Mouse (Mus musculus) ES-Bruce4 (cell line): ENCODE results near the gene Ykt6.

Experiments
- CTCF ChIP-seq: IDR thresholded peaks from one replicate; pipeline ENCODE4 v1.8.1; 2011; ENCODE audit warnings: low read depth, low read length
- POLR2A ChIP-seq: IDR thresholded peaks from one replicate; pipeline ENCODE4 v1.8.1; 2011; ENCODE audit warnings: low read length; ENCODE audit not compliant: insufficient read depth

DNA sequence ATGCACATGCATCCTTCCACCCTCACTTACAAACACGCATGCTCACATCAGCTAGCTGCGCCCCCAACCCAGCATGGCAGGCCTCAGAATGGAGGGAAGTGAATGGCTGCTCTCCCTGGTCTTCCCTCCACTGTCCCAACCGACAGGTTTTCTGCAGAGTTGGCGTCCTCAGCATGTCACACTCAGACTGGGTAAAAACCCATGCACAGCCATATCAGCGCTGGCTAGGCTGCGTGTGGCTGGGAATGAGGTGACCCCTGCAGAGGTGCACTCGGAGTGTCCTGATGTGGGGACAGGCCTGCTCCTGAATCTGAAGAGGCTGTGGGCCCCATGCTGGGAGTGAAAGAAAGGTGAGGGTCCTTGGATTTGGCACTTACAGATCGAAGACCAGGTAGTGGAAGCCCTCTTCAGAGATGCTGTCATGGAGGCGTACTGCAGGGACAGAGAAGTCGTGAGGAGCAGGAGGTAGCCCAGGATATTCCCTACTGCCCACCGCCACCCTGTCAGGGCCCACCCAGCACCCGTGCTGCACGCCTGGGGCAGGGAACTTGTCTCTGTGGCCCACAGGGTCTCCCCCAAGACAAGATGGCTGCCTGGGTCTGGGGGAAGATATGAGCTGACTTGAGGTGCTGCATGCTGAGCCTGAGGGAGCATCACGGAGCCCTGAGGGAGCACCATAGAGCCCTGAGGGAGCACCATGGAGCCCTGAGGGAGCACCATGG lies 45.6 kb downstream of the Ykt6 start:
- TF ChIP-seq CTCF (no peak), POLR2A (no peak)
